Mouse (Mus musculus) frontal cortex, postnatal 10 days (tissue): ENCODE measurements around the gene Snx29.
"Not testable (repeated sequence)": the region's sequence is repeated elsewhere in the genome, so short reads cannot be mapped to it uniquely, and the experiment has no call there.

ENCODE experiments used
- DNase-seq, 2 experiments: peaks; one replicate each; pipeline ENCODE4 v3.0.0; 2022; ENCODE audit warnings: low spot score in 2 of 2, mixed read lengths in 1 of 2

Snx29 gene

DNA sequence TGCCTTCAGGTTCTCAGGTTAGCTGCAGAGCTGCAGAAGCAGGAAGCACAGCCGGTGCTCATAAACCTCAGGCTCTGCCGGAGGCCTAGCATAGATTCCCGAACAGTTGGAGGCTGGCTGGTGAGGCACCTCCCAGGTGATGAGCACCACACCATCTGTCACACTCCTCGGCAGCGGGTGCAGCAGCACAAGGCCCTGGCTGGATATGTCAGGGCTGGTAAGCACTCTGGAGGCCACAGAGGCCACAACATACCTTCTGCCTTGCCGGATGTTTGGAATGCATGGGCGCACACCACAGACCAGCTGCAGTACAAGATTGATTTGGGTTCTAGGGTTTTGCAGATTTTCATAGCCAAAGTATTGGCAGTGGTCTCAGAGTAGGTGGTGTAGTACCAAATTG lies 172.2 kb downstream of the Snx29 start:
- no peak for DNase-seq

DNA sequence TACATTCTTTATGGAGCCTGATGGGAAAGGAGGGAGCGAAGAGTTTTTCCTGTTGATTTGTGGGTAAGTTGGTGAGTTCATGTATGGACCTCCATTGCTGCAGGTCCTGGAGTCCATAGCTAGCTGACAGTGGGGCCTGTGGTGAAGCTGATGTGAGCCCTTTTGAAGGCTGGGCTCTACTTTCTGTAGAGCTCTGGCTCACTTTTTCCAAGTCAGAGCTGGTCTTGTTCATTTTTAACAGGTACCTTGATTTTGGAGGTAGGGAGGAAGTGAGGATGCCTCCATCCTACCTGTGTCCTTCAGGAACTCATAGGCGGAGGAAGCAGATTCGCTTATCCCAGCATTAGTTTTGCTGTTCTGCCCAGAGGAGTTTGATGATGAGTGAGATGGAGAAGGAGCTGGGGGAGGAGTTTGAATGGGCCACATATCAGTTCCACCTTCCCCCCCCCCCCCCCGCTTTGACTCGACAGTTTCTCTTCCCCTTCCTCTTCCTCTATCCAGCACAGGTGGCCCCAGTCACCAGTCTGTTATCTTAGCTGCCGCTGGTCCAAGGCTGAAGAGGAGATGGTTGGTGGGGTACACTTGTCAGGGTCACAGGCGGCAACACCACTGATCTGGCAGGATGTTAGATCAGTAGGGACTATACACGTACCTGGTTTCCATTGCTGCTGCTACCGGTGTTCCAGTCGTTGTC lies 173.4 kb downstream of the Snx29 start:
- no peak for DNase-seq

DNA sequence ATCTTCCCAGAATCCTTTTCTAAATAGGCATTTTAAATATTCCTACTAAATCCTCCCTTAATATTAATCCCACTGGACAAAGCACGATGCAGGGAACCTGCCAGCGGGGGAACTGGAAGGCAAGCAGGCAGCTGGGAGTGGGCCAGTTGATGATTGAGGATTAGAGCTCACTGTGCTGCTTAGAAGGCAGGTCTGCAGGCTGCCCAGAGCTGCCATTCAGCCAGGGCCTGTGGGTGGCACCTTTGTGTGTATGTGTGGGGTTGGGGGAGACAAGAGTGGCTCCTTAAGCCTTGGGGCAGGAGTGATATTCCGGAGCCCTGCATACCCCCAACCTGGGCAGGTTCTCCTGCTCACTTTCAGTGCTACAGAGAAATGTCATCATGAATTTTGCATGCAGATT lies 174.0 kb downstream of the Snx29 start:
- no peak for DNase-seq

DNA sequence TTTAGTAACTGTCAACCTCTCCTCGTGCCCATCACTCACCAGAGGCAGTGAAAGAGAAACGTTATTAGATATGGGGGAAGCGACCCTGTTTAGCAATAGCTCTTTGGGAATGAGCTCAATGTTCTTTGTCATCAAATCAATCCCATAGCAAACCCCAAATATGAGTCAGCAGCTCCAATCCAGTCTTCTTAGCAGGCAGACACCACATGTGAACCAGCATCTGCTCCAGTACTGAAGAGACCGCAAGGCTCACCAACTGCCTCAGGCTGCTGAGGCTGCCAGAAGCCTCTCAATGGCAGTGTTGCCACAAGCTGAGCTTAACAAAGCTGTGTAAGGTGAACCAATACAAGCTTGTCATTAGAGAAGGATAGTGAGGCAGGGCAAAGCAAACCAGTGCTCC lies 177.4 kb downstream of the Snx29 start:
- DNase-seq = no peak

DNA sequence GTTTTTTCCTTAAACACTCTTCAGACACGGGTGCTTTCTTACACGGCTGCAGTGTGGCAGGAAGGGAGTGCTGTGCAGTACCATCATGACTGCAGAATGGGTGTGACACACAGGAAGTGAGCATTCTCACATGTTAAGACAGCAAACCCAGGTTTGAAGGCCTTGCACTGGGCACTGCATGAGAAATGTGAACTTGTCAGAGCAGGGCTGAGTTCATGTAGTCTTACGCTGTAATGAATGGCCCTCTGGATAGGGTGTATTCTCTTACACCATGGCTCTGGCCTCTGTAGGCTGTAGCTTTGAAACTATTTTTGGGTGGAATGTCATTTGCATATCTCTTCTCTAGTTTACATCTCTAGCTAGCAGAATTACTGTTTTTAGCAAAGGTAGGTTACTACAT lies 178.4 kb downstream of the Snx29 start:
- no peak for DNase-seq

DNA sequence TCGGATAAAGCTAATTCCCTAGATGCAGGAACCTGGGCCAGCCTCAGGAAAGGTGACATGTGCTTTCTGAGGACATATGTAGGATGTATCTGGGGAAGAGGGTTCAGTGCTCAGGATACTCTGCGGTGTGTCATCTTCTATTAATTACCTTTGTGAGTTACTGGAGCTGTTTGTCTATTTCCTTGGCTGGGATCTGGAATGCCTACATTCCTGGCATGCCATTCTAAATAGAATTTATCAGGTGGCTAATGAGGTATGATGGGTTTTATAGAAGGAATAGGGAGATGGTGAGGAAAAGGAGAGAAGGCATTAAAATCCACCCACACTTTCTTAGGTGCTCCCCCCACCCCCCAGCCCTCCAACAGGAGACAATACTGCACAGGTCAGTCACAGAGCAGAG lies 178.9 kb downstream of the Snx29 start:
- DNase-seq = no peak

DNA sequence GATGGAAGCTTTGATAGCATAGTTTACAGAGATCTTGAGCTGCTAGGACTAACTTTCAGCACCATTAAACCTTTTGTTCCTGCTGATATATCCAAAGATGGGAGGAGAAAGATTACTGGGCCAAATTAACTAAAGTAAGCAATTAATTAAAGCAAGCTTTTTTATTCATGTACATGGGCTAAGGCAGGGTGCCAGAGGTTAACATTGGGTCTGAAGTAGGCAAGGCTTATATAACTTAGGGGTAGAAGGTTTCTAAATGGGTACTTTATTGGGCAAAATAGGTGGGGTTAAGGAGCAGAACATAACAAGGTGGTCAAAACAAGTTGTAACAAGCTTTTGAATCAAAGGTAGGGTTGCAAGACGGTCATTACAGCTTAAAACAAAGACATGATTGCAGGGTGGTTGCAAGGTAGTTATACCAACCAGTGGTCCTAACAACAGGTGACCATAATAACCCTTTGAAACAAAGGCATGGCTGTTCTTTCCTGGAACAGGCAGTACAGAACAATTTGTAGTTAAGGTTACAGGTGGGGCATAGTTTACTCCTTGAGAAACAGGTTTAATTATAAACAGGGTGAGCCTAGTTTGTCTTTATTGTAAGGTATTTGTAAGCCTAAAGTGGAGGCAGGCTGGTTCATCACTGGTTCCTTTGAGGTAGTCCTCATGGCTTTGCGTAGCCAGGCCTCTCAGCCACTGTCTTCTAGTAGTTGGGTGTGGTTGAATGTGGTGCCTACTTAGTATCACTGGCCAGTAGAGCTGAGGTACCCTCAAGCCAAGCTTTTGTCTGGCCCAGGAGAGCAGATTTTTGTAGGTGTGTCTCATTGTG lies 182.2 kb downstream of the Snx29 start:
- no peak for DNase-seq

DNA sequence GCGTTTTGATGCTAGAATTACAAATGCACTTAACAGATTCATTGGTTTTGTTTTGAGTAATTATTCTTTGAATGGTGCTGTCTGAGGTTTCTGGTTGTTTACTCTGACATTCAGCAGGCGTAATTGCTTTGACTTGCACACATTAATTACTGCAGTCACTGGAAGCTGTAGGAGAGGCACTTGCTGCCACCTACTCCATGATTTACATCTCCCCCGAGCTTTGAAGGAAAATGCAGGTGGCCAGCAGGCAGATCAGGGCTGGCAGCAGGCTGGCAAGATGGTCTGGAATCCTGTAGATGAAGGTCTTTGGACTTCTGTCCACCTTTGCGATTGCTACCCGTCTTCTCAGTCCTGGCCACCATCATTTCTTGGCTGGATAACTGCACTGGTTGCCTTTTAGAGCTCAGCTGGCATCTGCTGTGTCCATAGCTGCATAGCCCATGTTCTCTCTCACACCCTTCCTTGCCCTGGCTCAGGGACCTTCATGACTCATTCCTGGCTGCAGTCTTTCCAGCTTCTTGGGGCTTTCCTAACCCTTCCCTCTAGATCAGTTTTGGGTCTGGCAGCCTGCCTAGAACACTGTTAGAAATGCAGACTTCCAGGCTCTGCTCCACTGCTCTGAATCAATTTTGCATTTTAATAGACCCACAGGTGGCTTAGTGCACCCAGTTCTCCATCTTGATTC lies 182.9 kb downstream of the Snx29 start:
- DNase-seq = no peak

DNA sequence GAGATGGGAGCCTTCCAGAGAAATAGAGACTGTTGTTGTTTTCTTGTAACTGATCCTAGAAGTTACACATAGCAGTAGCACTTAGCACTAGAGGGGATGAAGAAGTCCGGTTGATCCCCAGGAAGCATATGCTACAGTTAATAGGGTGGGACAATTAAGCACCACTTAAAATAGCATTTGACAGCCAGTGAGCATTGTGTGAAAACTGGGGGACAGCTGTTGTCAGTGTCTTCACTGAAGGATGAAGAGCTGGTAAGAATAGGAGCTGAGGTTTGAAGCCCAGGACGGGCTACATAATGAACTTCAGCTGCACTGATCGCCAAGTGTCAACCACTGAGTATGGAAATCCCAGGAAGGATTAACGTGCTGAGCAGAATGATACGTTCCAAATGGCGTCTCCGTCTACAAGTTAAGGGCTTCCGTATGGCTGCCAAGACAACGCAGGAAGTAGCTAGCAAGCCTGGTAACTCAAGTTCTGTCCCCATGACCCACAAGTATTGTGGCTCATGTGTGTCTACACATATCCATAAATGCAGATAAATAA lies 184.6 kb downstream of the Snx29 start:
- DNase-seq = no peak

DNA sequence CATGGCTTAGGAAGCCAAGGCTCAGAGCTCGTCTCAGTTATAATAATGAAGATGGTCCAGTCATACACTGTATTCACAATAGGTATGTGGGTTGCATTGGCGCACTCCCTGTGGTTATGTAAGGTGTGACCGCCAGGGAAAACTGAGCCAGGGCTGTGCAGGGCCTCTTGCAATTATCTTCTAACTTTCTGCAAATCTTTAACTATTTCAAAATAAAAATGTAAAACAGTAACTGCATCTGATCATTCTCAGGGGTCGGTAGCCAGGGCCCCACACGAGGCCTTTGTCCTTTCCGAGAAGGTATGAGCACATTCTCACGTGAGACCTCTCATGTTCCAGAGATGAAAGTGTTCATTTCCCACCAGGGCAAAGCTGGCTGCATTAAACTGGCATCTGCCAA lies 185.6 kb downstream of the Snx29 start:
- DNase-seq = no peak

DNA sequence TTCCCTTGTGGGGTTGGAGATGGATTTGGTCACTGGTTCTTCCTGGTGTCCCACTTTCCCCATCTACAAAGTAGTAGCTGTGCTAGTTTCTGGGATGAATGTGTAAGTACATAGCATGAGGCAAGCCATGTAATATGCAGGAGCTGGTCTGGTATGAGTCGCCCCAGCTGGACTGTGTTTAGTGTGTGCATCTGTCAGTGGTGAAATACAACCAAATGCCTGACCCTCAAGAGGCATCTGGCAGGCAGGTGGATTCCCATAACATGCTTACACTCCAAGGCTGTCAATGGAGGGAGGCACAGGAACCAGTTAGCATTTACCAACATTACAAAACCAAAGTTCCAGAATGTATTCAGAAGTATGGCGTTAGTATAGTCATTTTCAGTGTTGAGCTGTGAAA lies 187.7 kb downstream of the Snx29 start:
- no peak for DNase-seq

DNA sequence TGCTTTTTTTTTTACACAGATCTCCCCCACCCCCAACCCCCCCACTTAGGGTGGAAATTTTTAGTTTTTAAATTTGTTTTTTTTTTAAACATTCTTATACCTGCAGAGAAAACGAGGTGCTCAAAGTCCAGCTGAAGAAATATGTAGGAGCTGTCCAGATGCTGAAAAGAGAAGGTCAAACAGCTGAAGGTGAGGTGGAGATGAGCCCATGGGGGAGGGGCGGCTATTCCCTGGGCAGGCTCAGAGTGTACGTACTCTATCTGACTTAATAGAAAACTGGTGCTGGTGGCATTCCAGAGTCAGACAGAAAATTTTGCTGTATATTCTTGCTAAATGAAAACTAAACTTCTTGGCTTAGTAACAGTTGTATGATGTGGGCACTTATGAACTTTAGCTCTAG lies 188.1 kb downstream of the Snx29 start:
- no peak for DNase-seq

DNA sequence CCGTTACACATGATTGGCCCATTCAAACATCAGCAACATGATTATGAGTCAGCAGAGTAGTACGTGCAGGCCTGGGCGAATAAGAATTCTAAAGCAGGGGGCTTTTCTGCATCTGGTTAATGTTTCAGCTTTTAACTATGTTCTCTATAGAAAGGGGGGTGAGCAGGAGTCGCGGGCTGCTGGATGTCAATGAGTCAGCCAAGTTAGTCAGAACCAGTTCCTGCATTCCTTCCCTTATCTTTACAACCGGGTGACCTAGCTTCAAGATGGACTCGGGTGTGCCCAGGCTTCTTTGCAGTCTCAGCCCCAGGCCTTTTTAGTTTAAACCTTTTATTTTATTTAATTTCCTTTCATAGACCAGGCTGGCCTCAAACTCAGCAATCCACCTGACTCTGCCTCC lies 189.0 kb downstream of the Snx29 start:
- DNase-seq = not testable (repeated sequence)

DNA sequence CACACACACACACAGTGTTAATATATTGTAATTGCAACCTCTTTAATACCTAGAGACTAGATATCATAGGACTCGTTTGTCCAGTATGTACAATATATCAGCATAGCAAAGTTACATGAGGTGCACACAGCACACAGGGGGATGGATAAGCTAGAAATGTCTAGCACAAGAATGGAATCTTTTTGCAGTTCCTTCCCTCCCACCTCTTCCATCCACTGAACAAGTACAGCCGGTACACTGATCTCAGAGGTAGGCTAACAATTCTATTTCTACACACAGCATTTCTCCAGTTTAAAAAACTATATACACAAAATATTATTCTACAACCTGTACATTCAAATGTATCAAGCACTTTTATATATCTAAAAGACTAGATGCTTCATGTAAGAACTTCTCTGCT lies 194.0 kb downstream of the Snx29 start:
- no peak for DNase-seq

DNA sequence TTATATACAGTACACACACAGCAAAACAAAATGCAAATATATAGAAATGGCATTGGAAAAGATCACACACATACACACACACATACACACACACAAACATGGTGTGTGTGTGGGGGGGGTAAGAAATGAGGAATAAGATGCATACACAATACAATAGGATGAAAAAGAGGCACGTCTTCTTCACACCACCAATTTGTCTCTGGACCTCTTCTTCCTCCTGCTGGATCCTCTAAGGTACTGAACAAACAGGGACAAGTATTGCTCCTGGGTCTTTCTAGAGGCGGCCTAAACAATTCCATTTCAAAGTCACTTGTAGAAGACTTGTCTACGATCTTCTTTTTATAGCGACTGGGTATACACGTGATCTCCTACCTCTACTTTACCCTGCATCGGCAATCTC lies 194.7 kb downstream of the Snx29 start:
- no peak for DNase-seq

DNA sequence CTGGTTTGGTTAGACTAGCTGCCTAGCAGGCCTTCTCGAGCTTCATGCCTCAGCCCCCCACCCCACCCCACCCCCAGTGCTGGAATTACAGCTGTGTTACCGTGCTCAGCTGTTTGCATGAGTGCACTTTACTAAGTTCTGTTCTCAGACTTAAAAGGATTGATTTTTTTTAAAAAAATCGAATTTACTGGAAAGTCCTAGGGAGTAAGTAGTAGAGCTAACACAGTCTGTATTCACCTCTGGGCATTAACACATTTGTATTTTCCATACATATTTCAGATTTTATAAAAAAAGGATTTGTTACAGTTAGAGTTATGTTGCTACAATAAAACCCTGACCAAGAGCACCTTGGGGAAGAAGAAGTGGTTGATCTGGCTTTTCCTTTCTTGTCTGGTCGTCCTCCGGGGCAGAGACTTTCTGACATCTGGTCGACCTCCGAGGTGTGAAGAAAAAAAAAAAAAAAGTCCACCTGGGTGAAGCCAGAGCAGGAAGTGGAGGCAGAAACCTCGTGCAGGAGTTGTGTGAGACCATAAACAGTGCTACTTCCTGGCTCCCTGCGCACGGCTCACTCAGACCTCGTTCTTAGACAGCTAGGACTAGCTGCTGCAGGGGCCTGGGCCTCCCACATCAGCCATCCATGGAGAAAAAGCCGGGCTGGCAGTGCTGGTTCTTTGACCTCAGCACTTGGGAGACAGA lies 196.2 kb downstream of the Snx29 start:
- DNase-seq = no peak

DNA sequence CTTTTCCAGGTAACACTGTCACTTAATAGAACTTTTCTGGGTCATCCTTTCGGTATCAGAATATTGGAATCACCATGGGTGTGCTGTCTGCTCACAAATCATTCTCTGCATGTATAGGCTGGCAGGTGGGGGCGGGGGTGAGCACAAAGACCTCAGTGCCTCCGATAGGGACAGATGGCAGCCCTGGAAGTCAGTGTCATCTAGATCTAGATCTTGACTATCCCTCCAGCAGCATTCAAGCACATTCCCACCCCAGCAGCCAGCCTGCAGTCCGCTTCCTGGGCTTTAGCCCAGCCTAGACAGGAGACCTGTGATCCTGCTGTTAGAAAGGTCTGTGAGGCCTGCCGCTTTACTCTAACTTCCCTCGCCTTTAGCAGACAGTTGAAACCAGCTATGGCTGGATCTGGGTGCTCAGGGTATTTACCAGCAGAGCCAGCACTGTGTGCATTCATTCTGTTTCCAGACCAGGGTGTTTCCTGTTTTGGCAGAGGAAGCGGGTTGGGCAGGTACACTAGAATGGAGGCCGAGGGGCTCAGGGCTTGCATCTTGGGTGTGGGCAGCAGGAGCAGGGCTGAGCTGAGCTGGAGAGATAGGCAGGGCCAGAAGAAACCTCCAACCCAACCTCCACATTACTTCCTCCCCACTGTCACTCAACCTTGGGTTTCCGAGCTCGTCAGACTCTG lies 203.5 kb downstream of the Snx29 start:
- DNase-seq = no peak

DNA sequence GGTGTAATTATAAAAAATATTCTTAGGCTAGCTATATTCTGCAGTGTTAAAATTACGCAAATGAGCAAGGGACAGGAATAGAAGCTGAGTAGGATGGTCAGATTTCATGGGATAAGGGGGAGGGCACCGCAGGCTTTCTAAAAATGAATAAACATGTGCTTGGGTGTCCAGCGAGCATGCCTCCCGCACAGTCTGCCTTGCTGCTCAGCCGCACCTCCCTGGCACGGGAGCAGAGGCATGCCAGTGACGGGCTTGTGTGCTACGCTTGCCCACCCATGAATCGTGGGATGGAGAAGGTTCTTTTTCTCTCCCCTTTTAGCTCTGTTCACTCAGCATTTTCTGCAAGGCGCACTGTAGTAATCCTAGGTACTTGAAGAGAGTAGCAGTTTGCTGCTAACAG lies 204.3 kb downstream of the Snx29 start:
- DNase-seq = peak; percentile 52 to 55

DNA sequence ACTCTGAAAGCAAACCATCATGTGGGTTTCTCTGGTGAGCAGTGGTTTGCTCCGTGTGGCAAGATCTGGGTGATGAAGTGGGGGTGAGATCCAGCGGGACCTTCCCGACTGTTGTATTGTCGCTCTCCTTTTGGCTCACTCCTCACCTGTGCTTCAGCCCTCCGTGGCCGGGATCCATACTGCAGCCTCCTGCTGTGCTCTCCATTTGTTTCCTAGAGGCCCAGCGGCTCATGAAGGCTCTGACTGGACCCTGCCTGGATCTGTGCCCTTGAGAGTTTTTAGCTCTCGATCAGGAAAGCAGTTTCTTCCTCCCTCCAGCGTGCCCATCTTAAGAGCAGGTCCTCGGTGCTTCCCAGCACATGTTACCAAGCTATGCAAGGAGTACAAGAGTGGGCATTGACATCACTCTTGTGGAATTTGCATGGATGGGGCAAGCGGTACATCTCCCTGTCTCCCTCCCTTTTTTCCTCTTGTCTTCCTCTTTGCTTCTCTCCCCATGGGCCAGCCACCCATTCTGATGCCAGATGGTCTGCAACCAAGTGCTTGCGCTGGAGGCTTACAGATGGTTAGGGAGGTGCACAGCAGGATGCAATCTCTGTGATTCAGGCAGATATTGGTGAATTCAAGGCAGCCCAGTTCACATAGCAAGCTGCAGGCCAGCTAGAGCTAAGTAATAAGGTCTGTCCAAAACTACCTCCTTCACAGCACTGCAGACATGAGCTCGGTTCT lies 207.9 kb downstream of the Snx29 start:
- no peak for DNase-seq

DNA sequence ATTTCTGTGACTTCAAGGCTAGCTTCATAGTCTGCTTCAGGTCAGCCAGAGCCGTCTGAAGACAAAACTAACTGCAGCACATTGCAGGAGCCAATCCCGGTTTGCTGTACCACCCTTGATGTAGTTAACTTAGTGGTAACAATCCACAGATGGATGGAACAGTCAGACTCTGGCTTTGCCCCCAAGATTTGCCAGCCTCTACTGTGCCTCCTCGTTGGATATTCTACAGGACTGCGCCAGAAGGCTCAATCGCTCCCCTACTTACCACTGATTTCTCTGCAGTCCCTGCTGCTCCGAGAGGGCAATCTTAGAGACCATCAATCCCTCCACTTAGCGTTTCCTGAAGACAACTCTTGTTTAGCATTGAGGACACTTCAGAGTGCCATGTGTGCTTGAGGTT lies 208.7 kb downstream of the Snx29 start:
- DNase-seq = no peak

DNA sequence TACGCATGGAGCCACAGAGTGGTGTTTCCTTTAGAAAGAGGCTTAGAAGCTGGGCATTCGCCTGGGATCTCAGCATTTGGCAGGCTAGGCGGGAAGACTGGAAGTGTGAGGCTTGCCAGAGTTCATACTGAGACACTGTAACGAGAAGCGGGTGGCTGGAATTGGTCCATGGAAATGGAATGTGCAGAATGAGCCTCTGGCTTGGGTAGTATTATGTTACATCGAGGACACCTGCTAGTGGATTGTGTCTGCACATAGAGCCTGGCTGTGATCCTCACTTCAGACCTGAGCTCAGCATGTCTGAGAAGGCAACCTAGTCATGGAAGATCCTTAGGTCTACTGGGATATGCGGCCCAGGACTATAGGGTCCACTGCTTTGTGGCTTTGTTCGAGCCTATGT lies 209.9 kb downstream of the Snx29 start:
- DNase-seq = peak in 1 of 2 experiments; percentile 47
